Mouse (Mus musculus) left cerebral cortex, adult 6 months (tissue): ENCODE data around the gene Spata19. TPM values are rescaled to one million over a fixed set of nuclear protein-coding genes. Genes with fewer than 3 reads are reported as not detected.

Source experiments
- long read RNA-seq, 2 experiments: library from polyadenylated mRNA; unstranded; transcript quantifications; one replicate each; pipeline ENCODE4 v2.0.0; 2019 to 2020
- polyA plus RNA-seq: library from polyadenylated mRNA; unstranded; fragments of <200 nt; fragmentation: Nextera tagmentation; gene quantifications from 2 replicates; pipeline ENCODE4 v1.2.3, GENCODE M21; 2021

Spata19 gene
- 0.48 and 0.60 TPM in 2 replicates for polyA plus RNA-seq
- long read RNA-seq, experiment 1: 0 reads
- long read RNA-seq, experiment 2: 0 reads

GRCm38 (mm10) chr9:27396500-27396899 is at the start of gene Spata19:
TSS of gene Spata19 (plus strand) at chr9:27396800.

Other genes starting within 250 kb of the Spata19 start
- 21.8 and 27.3 TPM in 2 replicates for gene Jam3, start 241.4 kb upstream of the Spata19 start, polyA plus RNA-seq
- gene Igsf9b, start 97.6 kb upstream of the Spata19 start, polyA plus RNA-seq: 7.4 and 10.1 TPM in 2 replicates